Comparison of ENCODE assay signal across 8 mouse cellular contexts in the genomic region with DNA sequence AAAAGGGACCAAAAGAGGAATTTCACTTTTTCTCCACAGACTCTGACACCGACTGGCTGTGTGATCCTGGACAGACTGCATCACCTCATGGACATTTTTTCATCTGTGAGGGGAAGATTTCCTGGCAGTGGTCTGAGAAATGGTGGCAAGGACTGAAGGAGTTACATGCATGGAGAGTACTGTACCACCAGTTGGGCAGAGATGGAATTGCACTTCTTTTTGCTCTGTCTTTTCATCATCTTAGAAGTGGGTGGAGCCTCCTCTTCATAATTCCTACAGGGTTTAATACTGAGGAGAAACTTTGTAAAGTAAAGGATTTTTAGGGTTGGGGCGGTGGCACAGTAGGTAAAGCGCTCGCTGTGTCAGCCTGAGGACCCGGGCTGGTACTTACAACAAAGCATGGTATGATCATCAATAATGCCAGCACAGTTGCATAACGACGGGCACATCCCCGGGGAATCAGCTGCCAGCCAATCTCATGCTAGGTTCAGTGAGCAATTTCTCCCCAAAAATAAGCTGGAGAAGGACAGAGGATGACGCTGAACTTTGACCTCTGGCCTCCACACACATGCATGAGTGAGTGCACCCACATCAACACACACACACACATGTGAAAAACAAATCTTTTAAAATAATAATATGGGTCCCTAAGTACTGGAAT. TPM values are rescaled to one million over a fixed set of nuclear protein-coding genes. Genes with fewer than 3 reads are reported as not detected.
DNase-seq lines count a peak whose midpoint lies in the region; ATAC-seq and TF ChIP-seq lines count a peak whose summit lies in the region.

No protein-coding gene starts in this region.

- peak; percentile 10 for TF ChIP-seq RAD21 in CH12.LX (IDR thresholded peaks at IDR 0.05; ENCODE audit: low read depth, low read length)

- in situ Hi-C loops in CH12.LX (cut with MboI; ENCODE audit: low pct_ligation_motif_present, low pct_unique_long_range_greater_than_20kb, low sequenced_read_pairs): loop anchor here (10.0 to 25.0 kb wide), 2 partner anchors 66 to 288 kb away; partner anchors contain the start of gene Trp53inp2

- DNase-seq in kidney, adult 18-20 months: peak; percentile 62
- DNase-seq in kidney, postnatal 10 days: no peak
- DNase-seq in 416B (ENCODE audit: low read depth) (peak; percentile 35), CH12.LX (ENCODE audit: extremely low read depth) (peak; percentile 42)
- DNase-seq in frontal cortex, postnatal 25 days (ENCODE audit: low spot score in 2 of 2): no peak
- no peak for DNase-seq in neural tube, embryonic 10.5 days (ENCODE audit: extremely low spot score, low spot score)
- DNase-seq in right cerebral cortex, postnatal 14 days: no peak

- no peaks in the 10 kb centered on the region for H3K36me3 ChIP-seq in CH12.LX (replicated peaks in 1 of 2; ENCODE audit: control insufficient read depth in 1 of 2, insufficient read depth in 1 of 2, low read length in 1 of 2)

- dilution Hi-C loops in CH12.LX (cut with MboI; ENCODE audit: extremely low pct_ligation_motif_present, extremely low pct_unique_long_range_greater_than_20kb, low sequenced_read_pairs): no loop called here

- no peaks in the 10 kb centered on the region for H3K79me2 ChIP-seq in CH12.LX (replicated peaks; ENCODE audit: control insufficient read depth, extremely low read depth, insufficient read depth, poor library complexity, severe bottlenecking)

- no peak overlapping the region for H3K9ac ChIP-seq in CH12.LX (ENCODE audit: insufficient read depth, low read depth)

- peak; percentile 26 to 47; a peak in 2 of 4 replicates for TF ChIP-seq CTCF in CH12.LX (conservative IDR thresholded peaks at IDR 0.05 in 1 of 2, IDR thresholded peaks at IDR 0.05 in 1 of 2; ENCODE audit: low read depth in 2 of 2, low read length in 2 of 2)

- peaks cover 5 to 23% of the 10 kb centered on the region in 2 experiments for H3K4me1 ChIP-seq in CH12.LX (ENCODE audit: control insufficient read depth in 1 of 2, insufficient read depth in 2 of 2)

- no peak overlapping the region for H3K4me2 ChIP-seq in CH12.LX (ENCODE audit: insufficient read depth, low read depth, poor library complexity, severe bottlenecking)

- H3K27me3 ChIP-seq in CH12.LX (replicated peaks): no peaks in the 10 kb centered on the region

- no peaks in the 10 kb centered on the region for H3K9me3 ChIP-seq in CH12.LX (replicated peaks; ENCODE audit: low read length)

- TF ChIP-seq POLR2A in CH12.LX (IDR thresholded peaks at IDR 0.05; ENCODE audit: low read depth, low read length): no peak

- no peak overlapping the region for H3K27ac ChIP-seq in CH12.LX (ENCODE audit: insufficient read depth, low read depth)

- no peak for TF ChIP-seq EP300 in CH12.LX (IDR thresholded peaks at IDR 0.05; ENCODE audit: low read length)

- ATAC-seq in hematopoietic stem cell, adult 5-6 weeks (replicated peaks in 1 of 2; ENCODE audit: insufficient read depth in 1 of 2, low FRiP score in 2 of 2, low TSS enrichment in 1 of 2, low read depth in 1 of 2, poor library complexity in 2 of 2, severe bottlenecking in 2 of 2): peak; percentile 42 to 51; a peak in 1 of 4 replicates

- H3K4me3 ChIP-seq in CH12.LX (replicated peaks in 1 of 3; ENCODE audit: low read depth in 2 of 3, low read length in 2 of 3, poor library complexity in 1 of 3): no peak overlapping the region

TF ChIP-seq in CH12.LX, 34 proteins besides CTCF, POLR2A, EP300 and RAD21:
- TF ChIP-seq TBP (conservative IDR thresholded peaks at IDR 0.05; ENCODE audit: low read depth, low read length): no peak
- TF ChIP-seq SMC3 (IDR thresholded peaks at IDR 0.05; ENCODE audit: low read depth, low read length): peak; percentile 6; the same call in 1 of the 2 replicates

RNA-seq across cellular contexts. Expression of gene Ahcy, which starts 24.6 kb away (rescaled TPM):
- total RNA-seq in CH12.LX (2012; rRNA removed): 514 and 556 TPM in 2 replicates
- total RNA-seq in CH12.LX (2014; rRNA removed): 529 and 543 TPM in 2 replicates
- 364 and 444 TPM in 2 replicates for polyA plus RNA-seq in CH12.LX (2012; ENCODE audit: insufficient read length, low read depth)
- total RNA-seq in hematopoietic stem cell, adult 5-6 weeks (2017): 70.5 and 73.7 TPM in 2 replicates

RNA-seq across cellular contexts. Expression of gene Itch, which starts 34.5 kb away (rescaled TPM):
- total RNA-seq in CH12.LX (2012; rRNA removed) (28.5 and 31.1 TPM in 2 replicates), CH12.LX (2014; rRNA removed) (46.6 and 51.4 TPM in 2 replicates)
- 23.0 and 25.3 TPM in 2 replicates for polyA plus RNA-seq in CH12.LX (2012; ENCODE audit: insufficient read length, low read depth)
- total RNA-seq in hematopoietic stem cell, adult 5-6 weeks (2017): 57.3 and 65.5 TPM in 2 replicates

Comparison
In these comparisons a context has a peak if more than half of its experiments do, and no peak if none do; other contexts are left out.
1. DNase-seq: peak in kidney, adult 18-20 months (single experiment), 416B (single experiment) and CH12.LX (single experiment); none in kidney, postnatal 10 days (single experiment), frontal cortex, postnatal 25 days (0 of 2), neural tube, embryonic 10.5 days (single experiment) and right cerebral cortex, postnatal 14 days (single experiment).